Mouse (Mus musculus) frontal cortex, postnatal 25 days (tissue): Measurements from ENCODE around the gene Alg1.

ENCODE experiments used
- DNase-seq, 2 experiments: peaks; one replicate each; pipeline ENCODE4 v3.0.0; 2022; ENCODE audit warnings: low spot score in 2 of 2

Alg1 gene

GRCm38 (mm10) chr16:5242355-5242754, 8.9 kb downstream of the Alg1 start:
- DNase-seq, result no peak

- no peak for DNase-seq
Measured at GRCm38 (mm10) chr16:5242882-5243281, 9.5 kb downstream of the Alg1 start.

GRCm38 (mm10) chr16:5244411-5244810, 11.0 kb downstream of the Alg1 start:
- DNase-seq, result peak in 1 of 2 experiments; percentile 43

- no peak for DNase-seq
Measured at GRCm38 (mm10) chr16:5250891-5251290, 17.5 kb downstream of the Alg1 start.

GRCm38 (mm10) chr16:5252260-5252659, 18.8 kb downstream of the Alg1 start:
- DNase-seq, result no peak

- DNase-seq, result peak in 1 of 2 experiments; percentile 46
Measured at GRCm38 (mm10) chr16:5254346-5255025, 21.1 kb downstream of the Alg1 start.

GRCm38 (mm10) chr16:5255081-5255740, 21.8 kb downstream of the Alg1 start:
- no peak for DNase-seq

- DNase-seq, result peak; percentile 90 to 95
Measured at GRCm38 (mm10) chr16:5255779-5256496, 22.5 kb downstream of the Alg1 start, which contains the start of gene Eef2kmt. Gene Eef2kmt, minus strand, starts transcription at chr16:5255983.

GRCm38 (mm10) chr16:5263156-5263555, 29.7 kb downstream of the Alg1 start:
- DNase-seq, result no peak

- no peak for DNase-seq
Measured at GRCm38 (mm10) chr16:5263926-5264325, 30.5 kb downstream of the Alg1 start.

GRCm38 (mm10) chr16:5271411-5272035, 38.1 kb downstream of the Alg1 start:
- no peak for DNase-seq

GRCm38 (mm10) chr16:5272371-5272770, 39.0 kb downstream of the Alg1 start:
- no peak for DNase-seq

- DNase-seq, result no peak
Measured at GRCm38 (mm10) chr16:5279571-5280222, 46.3 kb downstream of the Alg1 start.

- no peak for DNase-seq
Measured at GRCm38 (mm10) chr16:5282686-5283085, 49.3 kb downstream of the Alg1 start.

- DNase-seq, result no peak
Measured at GRCm38 (mm10) chr16:5285376-5285775, 52.0 kb downstream of the Alg1 start.
